Mouse (Mus musculus) forebrain, embryonic 16.5 days (tissue): ENCODE results near the gene Cipc. TPM values are rescaled to one million over a fixed set of nuclear protein-coding genes. Genes with fewer than 3 reads are reported as not detected.

ENCODE experiments used
- ATAC-seq: fragments of 200-750 bp; cut with Nextera tagmentation; 2 replicates; pipeline ENCODE4 v1.8.0; 2017; ENCODE audit warnings: mild to moderate bottlenecking, moderate library complexity
- H3K27ac ChIP-seq: fragments of 300-500 bp; sonication (generic); 2 replicates; pipeline ENCODE4 v1.5.1; 2014; ENCODE audit warnings: low read length, control low read depth
- H3K27me3 ChIP-seq: fragments of 300-500 bp; sonication (generic); replicated peaks from 2 replicates; pipeline ENCODE4 v1.6.1; 2014; ENCODE audit warnings: low read length; ENCODE audit not compliant: control insufficient read depth, insufficient read depth
- H3K36me3 ChIP-seq: fragments of 300-500 bp; sonication (generic); 2 replicates; pipeline ENCODE4 v1.6.1; 2014; ENCODE audit not compliant: control insufficient read depth, insufficient read depth
- H3K4me1 ChIP-seq: fragments of 300-500 bp; sonication (generic); replicated peaks from 2 replicates; pipeline ENCODE4 v1.6.1; 2014; ENCODE audit warnings: low read length; ENCODE audit not compliant: control insufficient read depth, insufficient read depth
- H3K4me2 ChIP-seq: fragments of 300-500 bp; sonication (generic); 2 replicates; pipeline ENCODE4 v1.6.1; 2014; ENCODE audit warnings: mild to moderate bottlenecking, low read length, control low read depth
- H3K4me3 ChIP-seq: fragments of 300-500 bp; sonication (generic); replicated peaks from 2 replicates; pipeline ENCODE4 v1.5.1; 2014; ENCODE audit warnings: mild to moderate bottlenecking, low read length, control low read depth
- H3K9ac ChIP-seq: fragments of 300-500 bp; sonication (generic); replicated peaks from 2 replicates; pipeline ENCODE4 v1.6.1; 2014; ENCODE audit warnings: low read depth, low read length, control low read depth
- H3K9me3 ChIP-seq: fragments of 300-500 bp; sonication (generic); 2 replicates; pipeline ENCODE4 v1.6.1; 2016; ENCODE audit warnings: low read length; ENCODE audit not compliant: control insufficient read depth
- WGBS: fragments of 180-500 bp; shearing (Covaris S2); extraction: QIAGEN DNeasy Blood & Tissue Kit; methylation state at CpG from one replicate; pipeline ENCODE4 v1.1.7; 2014; 5-methylcytosine and 5-hydroxymethylcytosine counted together
- polyA plus RNA-seq: library from polyadenylated mRNA; unstranded; fragments of >200 nt; fragmentation: Nextera tagmentation; extraction: Ambion mirVana; gene quantifications from 2 replicates; pipeline ENCODE4 v1.2.1, GENCODE M21; 2015

Gene Cipc
- polyA plus RNA-seq, 1 experiment from 2014 or later = 62.7 TPM

- Histone ChIP-seq H3K4me1 (peaks cover 10% of the 10 kb centered on the region), H3K36me3 (no peaks in the 10 kb centered on the region), H3K27me3 (no peaks in the 10 kb centered on the region), H3K9me3 (no peaks in the 10 kb centered on the region), H3K4me3 (no peak overlapping the region), H3K4me2 (no peak overlapping the region), H3K27ac (no peak overlapping the region), H3K9ac (no peak overlapping the region)
- ATAC-seq = no peak
- WGBS = 42% methylated on average over 3 of the region's 3 CpGs
These were observed 47.9 kb downstream of the Cipc start for GRCm38 (mm10) chr12:86994776-86995175.

GRCm38 (mm10) chr12:86995931-86996330 lies 49.1 kb downstream of the Cipc start:
- 82% methylated on average over 6 of the region's 6 CpGs for WGBS
- H3K36me3 ChIP-seq = no peaks in the 10 kb centered on the region
- H3K27ac ChIP-seq = no peak overlapping the region
- no peak overlapping the region for H3K4me2 ChIP-seq
- no peaks in the 10 kb centered on the region; the same call in 1 of the 2 replicates for H3K4me1 ChIP-seq
- H3K27me3 ChIP-seq = no peaks in the 10 kb centered on the region
- H3K9me3 ChIP-seq = no peaks in the 10 kb centered on the region
- ATAC-seq = no peak
- H3K9ac ChIP-seq = no peak overlapping the region
- H3K4me3 ChIP-seq = no peak overlapping the region

GRCm38 (mm10) chr12:86998699-86999098 lies 51.9 kb downstream of the Cipc start:
- Histone ChIP-seq H3K27ac (no peak overlapping the region), H3K27me3 (no peaks in the 10 kb centered on the region), H3K4me1 (no peaks in the 10 kb centered on the region; the same call in 1 of the 2 replicates), H3K4me3 (no peak overlapping the region), H3K36me3 (no peaks in the 10 kb centered on the region), H3K4me2 (no peak overlapping the region), H3K9ac (no peak overlapping the region), H3K9me3 (no peaks in the 10 kb centered on the region)
- ATAC-seq = no peak
- WGBS = 86% methylated on average over 4 of the region's 4 CpGs

GRCm38 (mm10) chr12:86999283-86999820 lies 52.5 kb downstream of the Cipc start:
- Histone ChIP-seq H3K4me3 (no peak overlapping the region), H3K4me1 (no peaks in the 10 kb centered on the region; the same call in 1 of the 2 replicates), H3K36me3 (no peaks in the 10 kb centered on the region), H3K9ac (no peak overlapping the region), H3K4me2 (no peak overlapping the region), H3K9me3 (no peaks in the 10 kb centered on the region), H3K27ac (no peak overlapping the region), H3K27me3 (no peaks in the 10 kb centered on the region)
- ATAC-seq = no peak
- 71% methylated on average over 10 of the region's 10 CpGs for WGBS

- Histone ChIP-seq H3K4me3 (no peak overlapping the region), H3K4me2 (no peak overlapping the region), H3K4me1 (no peaks in the 10 kb centered on the region; the same call in 1 of the 2 replicates), H3K27me3 (no peaks in the 10 kb centered on the region), H3K9ac (no peak overlapping the region), H3K36me3 (no peaks in the 10 kb centered on the region), H3K27ac (no peak overlapping the region), H3K9me3 (no peaks in the 10 kb centered on the region)
- WGBS = 43% methylated on average over 5 of the region's 5 CpGs
- ATAC-seq = peak; percentile 30; the same call in 1 of the 2 replicates
These were observed 53.5 kb downstream of the Cipc start for GRCm38 (mm10) chr12:87000151-87000839.

- peak; percentile 39; the same call in 1 of the 2 replicates for ATAC-seq
- Histone ChIP-seq H3K27me3 (no peaks in the 10 kb centered on the region), H3K4me3 (no peak overlapping the region), H3K4me2 (no peak overlapping the region), H3K27ac (no peak overlapping the region), H3K9ac (no peak overlapping the region), H3K36me3 (no peaks in the 10 kb centered on the region), H3K4me1 (no peaks in the 10 kb centered on the region; the same call in 1 of the 2 replicates), H3K9me3 (no peaks in the 10 kb centered on the region)
- WGBS = 40% methylated on average over 6 of the region's 6 CpGs
These were observed 54.0 kb downstream of the Cipc start for GRCm38 (mm10) chr12:87000840-87001176.

GRCm38 (mm10) chr12:87002209-87002608 lies 55.4 kb downstream of the Cipc start:
- WGBS = 61% methylated on average over 7 of the region's 7 CpGs

GRCm38 (mm10) chr12:87002815-87003214 lies 56.0 kb downstream of the Cipc start:
- H3K36me3 ChIP-seq = no peaks in the 10 kb centered on the region

More at GRCm38 (mm10) chr12:87002209-87002608, 55.4 kb downstream of the Cipc start:
- no peaks in the 10 kb centered on the region; the same call in 1 of the 2 replicates for H3K4me1 ChIP-seq
- H3K36me3 ChIP-seq = no peaks in the 10 kb centered on the region
- no peak for ATAC-seq
- no peak overlapping the region for H3K27ac ChIP-seq
- H3K27me3 ChIP-seq = no peaks in the 10 kb centered on the region
- no peak overlapping the region for H3K4me3 ChIP-seq
- H3K4me2 ChIP-seq = no peak overlapping the region
- H3K9ac ChIP-seq = no peak overlapping the region
- H3K9me3 ChIP-seq = no peaks in the 10 kb centered on the region

GRCm38 (mm10) chr12:87003606-87004005 lies 56.8 kb downstream of the Cipc start:
- Histone ChIP-seq H3K36me3 (no peaks in the 10 kb centered on the region), H3K4me1 (no peaks in the 10 kb centered on the region; the same call in 1 of the 2 replicates), H3K27ac (no peak overlapping the region), H3K9ac (no peak overlapping the region), H3K27me3 (no peaks in the 10 kb centered on the region), H3K4me2 (no peak overlapping the region), H3K9me3 (no peaks in the 10 kb centered on the region), H3K4me3 (no peak overlapping the region)
- 52% methylated on average over 3 of the region's 3 CpGs for WGBS
- ATAC-seq = no peak

More at GRCm38 (mm10) chr12:87002815-87003214, 56.0 kb downstream of the Cipc start:
- 75% methylated on average over 7 of the region's 7 CpGs for WGBS
- ATAC-seq = no peak
- Histone ChIP-seq H3K4me3 (no peak overlapping the region), H3K27ac (no peak overlapping the region), H3K4me1 (no peaks in the 10 kb centered on the region; the same call in 1 of the 2 replicates), H3K9ac (no peak overlapping the region), H3K9me3 (no peaks in the 10 kb centered on the region), H3K27me3 (no peaks in the 10 kb centered on the region), H3K4me2 (no peak overlapping the region)
